ENCODE assay signal across 23 mouse cellular contexts in the genomic region with DNA sequence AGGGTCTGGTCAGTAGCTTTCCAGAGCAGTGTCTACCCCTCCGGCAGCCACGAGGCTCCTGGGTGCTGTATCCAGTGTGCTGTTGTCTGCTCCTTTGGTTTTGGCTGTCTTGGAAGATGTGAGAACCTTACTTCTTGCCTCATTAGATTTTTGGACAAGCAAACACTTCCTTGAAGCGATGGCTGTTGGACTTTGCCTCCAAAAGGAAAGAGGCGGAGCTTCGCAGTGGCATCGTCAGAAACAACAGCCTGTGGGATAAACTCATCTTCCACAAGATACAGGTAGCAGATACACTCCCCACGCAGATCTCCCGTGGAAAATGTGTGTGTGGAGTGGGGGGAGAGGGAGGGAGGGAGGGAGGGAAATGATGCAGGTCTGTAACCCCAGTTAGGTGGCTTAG. TPM values are rescaled to one million over a fixed set of nuclear protein-coding genes. Genes with fewer than 3 reads are reported as not detected.
A peak's percentile ranks its signal among the peaks of the same experiment; 100 is the strongest.
DNase-seq lines count a peak whose midpoint lies in the region; ATAC-seq and TF ChIP-seq lines count a peak whose summit lies in the region.
"Had no signal": no experiment of that assay in that cellular context is flagged by ENCODE, and none has a peak within 500 bp of the region (broad histone marks: within the 10 kb centered on the region; RNA-seq: fewer than 3 reads in every experiment).

No protein-coding gene starts in this region.

- H3K9ac ChIP-seq in kidney, embryonic 14.5 days (ENCODE audit: low read depth, low read length): no peak overlapping the region
- H3K9ac ChIP-seq: forebrain, embryonic 13.5 days; heart, embryonic 12.5 days; heart, embryonic 15.5 days; hindbrain, embryonic 13.5 days had no signal

- no peak for ATAC-seq in kidney, embryonic 14.5 days (ENCODE audit: low FRiP score, low TSS enrichment)
- ATAC-seq: activated CD4-positive, CD25-positive, alpha-beta regulatory T cell, adult 4 months; CD4-positive, CD25-positive, alpha-beta regulatory T cell, adult 4 months had no signal

- no peaks in the 10 kb centered on the region for H3K4me1 ChIP-seq in kidney, embryonic 14.5 days (ENCODE audit: control insufficient read depth, insufficient read depth, low read length)
- H3K4me1 ChIP-seq in bone marrow, adult 2 months (ENCODE audit: control insufficient read depth, insufficient read depth, low read length): peaks cover 1% of the 10 kb centered on the region; the same call in 1 of the 2 replicates
- H3K4me1 ChIP-seq: heart, embryonic 15.5 days had no signal

- no peak overlapping the region for H3K4me2 ChIP-seq in kidney, embryonic 14.5 days (replicated peaks; ENCODE audit: low read depth, low read length)
- H3K4me2 ChIP-seq: forebrain, embryonic 13.5 days; heart, embryonic 12.5 days; heart, embryonic 15.5 days; hindbrain, embryonic 13.5 days had no signal

- no peak overlapping the region for H3K4me3 ChIP-seq in kidney, embryonic 14.5 days (ENCODE audit: low read length)
- H3K4me3 ChIP-seq in bone marrow, adult 2 months (replicated peaks; ENCODE audit: control insufficient read depth, low read depth, low read length): no peak overlapping the region
- H3K4me3 ChIP-seq in gastrocnemius, adult 2 months: no peak overlapping the region
- H3K4me3 ChIP-seq: forebrain, embryonic 10.5 days; forebrain, embryonic 13.5 days; heart, embryonic 12.5 days; heart, embryonic 15.5 days; hindbrain, embryonic 10.5 days; hindbrain, embryonic 13.5 days had no signal

- H3K27ac ChIP-seq in kidney, embryonic 14.5 days (ENCODE audit: low read depth, low read length): no peak overlapping the region
- H3K27ac ChIP-seq in bone marrow, adult 2 months (ENCODE audit: control insufficient read depth, insufficient read depth, low read depth, low read length, poor library complexity): peak overlapping the region; percentile 36; the same call in 1 of the 2 replicates
- no peak overlapping the region for H3K27ac ChIP-seq in gastrocnemius, adult 2 months
- H3K27ac ChIP-seq: forebrain, embryonic 10.5 days; forebrain, embryonic 13.5 days; heart, embryonic 15.5 days; hindbrain, embryonic 10.5 days; hindbrain, embryonic 13.5 days had no signal

- no peak for TF ChIP-seq POLR2A in bone marrow, adult 2 months (IDR thresholded peaks at IDR 0.05; ENCODE audit: borderline replicate concordance, control insufficient read depth, low read depth, low read length)

- intact Hi-C loops in gastrocnemius, adult 2 months (cut with DNase I): no loop called here

- 86% methylated on average over 8 of the region's 8 CpGs for WGBS in kidney, embryonic 14.5 days
- 81% methylated on average over 8 of the region's 8 CpGs for WGBS in bone marrow, adult 2 months

- no peak for TF ChIP-seq CTCF in bone marrow, adult 2 months (IDR thresholded peaks at IDR 0.05; ENCODE audit: control insufficient read depth, insufficient read depth, low read length)
- TF ChIP-seq CTCF in gastrocnemius, adult 2 months (IDR thresholded peaks at IDR 0.05): no peak

- H3K9me3 ChIP-seq in kidney, embryonic 14.5 days (ENCODE audit: control insufficient read depth, low read length): no peaks in the 10 kb centered on the region
- H3K9me3 ChIP-seq: forebrain, embryonic 10.5 days; forebrain, embryonic 13.5 days; heart, embryonic 12.5 days; heart, embryonic 15.5 days; hindbrain, embryonic 10.5 days; hindbrain, embryonic 13.5 days had no signal

- no peaks in the 10 kb centered on the region for H3K27me3 ChIP-seq in kidney, embryonic 14.5 days (ENCODE audit: control insufficient read depth, insufficient read depth, low read length)
- H3K27me3 ChIP-seq: forebrain, embryonic 13.5 days; heart, embryonic 12.5 days; heart, embryonic 15.5 days; hindbrain, embryonic 13.5 days had no signal

- peak; percentile 41 to 50 for DNase-seq in kidney, adult 8-10 months
- no peak for DNase-seq in kidney, postnatal 10 days
- peak; percentile 52 to 64 for DNase-seq in kidney, postnatal 25 days
- DNase-seq in yolk sac, embryonic 10.5 days (ENCODE audit: low spot score): peak; percentile 62
- no peak for DNase-seq in gastrocnemius, adult 2 months
- DNase-seq: adrenal gland, adult 8-10 months; adrenal gland, postnatal 25 days; cerebellum, adult 18-20 months; cerebellum, adult 9-10 months; gastrocnemius, postnatal 14 days; heart, adult 18-20 months; heart, postnatal 36 days had no signal

- no peaks in the 10 kb centered on the region for H3K36me3 ChIP-seq in kidney, embryonic 14.5 days (ENCODE audit: control insufficient read depth, insufficient read depth, low read length)
- H3K36me3 ChIP-seq: forebrain, embryonic 10.5 days; hindbrain, embryonic 10.5 days had no signal

RNA-seq across cellular contexts. Expression of a gene that starts 25.7 kb away (rescaled TPM):
- polyA plus RNA-seq in kidney, embryonic 14.5 days (2014; fragmentation: Nextera tagmentation; extraction: Ambion mirVana): 19.4 and 24.5 TPM in 2 replicates
- polyA plus RNA-seq in bone marrow, adult 2 months (2011; ENCODE audit: insufficient read depth, insufficient read length, low replicate concordance, missing spikeins): 14.2 and 18.7 TPM in 2 replicates
- under 1 TPM in 1 of 2 experiments, not detected in 1; 0.31 TPM for total RNA-seq in gastrocnemius, adult 2 months (2021)
- total RNA-seq: gastrocnemius, adult 18-20 months had no signal

RNA-seq across cellular contexts. Expression of a gene that starts 55.3 kb away (rescaled TPM):
- polyA plus RNA-seq in kidney, embryonic 14.5 days (2014; fragmentation: Nextera tagmentation; extraction: Ambion mirVana): 9.7 and 16.1 TPM in 2 replicates
- polyA plus RNA-seq in bone marrow, adult 2 months (2011; ENCODE audit: insufficient read depth, insufficient read length, low replicate concordance, missing spikeins): 39.8 and 45.2 TPM in 2 replicates
- 100 to 1,000 TPM; 224 to 367 TPM for total RNA-seq in gastrocnemius, adult 2 months (2021)

Comparison
In these comparisons a context has a peak if more than half of its experiments do, and no peak if none do; other contexts are left out.
1. DNase-seq: peak in kidney, adult 8-10 months (2 of 2), kidney, postnatal 25 days (2 of 2) and yolk sac, embryonic 10.5 days (single experiment); none in kidney, postnatal 10 days (single experiment) and gastrocnemius, adult 2 months (single experiment).